8 mouse cellular contexts compared by ENCODE assay signal in the genomic region with DNA sequence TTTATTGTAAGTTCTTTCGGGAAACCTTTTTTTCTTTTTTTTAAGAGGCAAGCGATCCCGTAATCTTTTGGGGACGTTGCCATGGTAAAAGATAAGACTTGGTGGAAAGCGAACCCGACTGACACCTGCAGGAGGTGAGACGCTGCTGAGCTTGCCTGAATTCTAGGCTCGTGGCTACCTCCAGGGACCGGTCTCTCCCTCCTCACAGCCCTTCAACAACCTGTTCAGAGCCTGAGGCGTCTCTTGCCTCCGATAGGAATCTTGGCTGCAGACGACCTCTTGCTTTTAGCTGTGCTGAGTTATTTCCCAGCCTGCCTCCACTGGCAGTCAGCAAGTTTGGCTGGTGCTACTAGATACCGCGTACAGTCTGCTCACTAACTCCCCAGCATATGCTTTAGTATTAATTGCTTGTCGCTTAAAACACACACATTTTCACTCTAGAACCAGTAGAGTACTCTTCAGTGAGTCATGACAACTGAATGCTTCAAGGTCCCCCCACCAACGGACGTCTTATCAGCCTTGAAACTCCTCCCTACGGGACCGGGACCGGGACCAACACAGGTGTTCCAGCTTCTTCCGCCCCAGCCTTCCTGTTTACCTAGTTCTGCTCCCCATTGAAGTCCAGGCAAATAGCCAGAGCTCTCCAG. TPM values are rescaled to one million over a fixed set of nuclear protein-coding genes. Genes with fewer than 3 reads are reported as not detected.
DNase-seq lines count a peak whose midpoint lies in the region; ATAC-seq and TF ChIP-seq lines count a peak whose summit lies in the region.

No protein-coding gene starts in this region.

- TF ChIP-seq CTCF in gastrocnemius, adult 2 months (IDR thresholded peaks at IDR 0.05): no peak

- 0 out of 2 replicates have a peak, but pooled peaks have one; percentile 11 for ATAC-seq in heart, embryonic 11.5 days (replicated peaks; ENCODE audit: insufficient number of reproducible peaks, low FRiP score, low TSS enrichment)
- ATAC-seq in kidney, embryonic 15.5 days (replicated peaks; ENCODE audit: low FRiP score): peak; percentile 27; the same call in 1 of the 2 replicates
- peak; percentile 5; the same call in 1 of the 2 replicates for ATAC-seq in limb, embryonic 14.5 days (ENCODE audit: low FRiP score, low read depth)
- ATAC-seq in midbrain, embryonic 16.5 days: peak; percentile 65

- H3K9me3 ChIP-seq in heart, embryonic 11.5 days (replicated peaks; ENCODE audit: control insufficient read depth, low read length): no peaks in the 10 kb centered on the region
- H3K9me3 ChIP-seq in kidney, embryonic 15.5 days (replicated peaks): no peaks in the 10 kb centered on the region
- no peaks in the 10 kb centered on the region for H3K9me3 ChIP-seq in limb, embryonic 14.5 days (ENCODE audit: control insufficient read depth, low read length)
- H3K9me3 ChIP-seq in midbrain, embryonic 16.5 days (replicated peaks; ENCODE audit: control insufficient read depth, low read length, poor library complexity, severe bottlenecking): no peaks in the 10 kb centered on the region

- intact Hi-C loops in gastrocnemius, adult 2 months (cut with DNase I): no loop called here
- intact Hi-C loops in gastrocnemius, postnatal 36 days (cut with DNase I): no loop called here

- peak overlapping the region; percentile 96; the same call in 1 of the 2 replicates for H3K9ac ChIP-seq in heart, embryonic 11.5 days (ENCODE audit: low read depth, low read length)
- H3K9ac ChIP-seq in kidney, embryonic 15.5 days: peak overlapping the region; percentile 97
- H3K9ac ChIP-seq in limb, embryonic 14.5 days (ENCODE audit: low read depth, low read length, severe bottlenecking): peak overlapping the region; percentile 98
- H3K9ac ChIP-seq in midbrain, embryonic 16.5 days (ENCODE audit: low read depth, low read length): peak overlapping the region; percentile 100

- TF ChIP-seq POLR2A in limb, embryonic 14.5 days (IDR thresholded peaks at IDR 0.05; ENCODE audit: borderline replicate concordance, extremely low read depth, insufficient read depth, insufficient read length): no peak

- peaks cover 15% of the 10 kb centered on the region for H3K4me1 ChIP-seq in heart, embryonic 11.5 days (ENCODE audit: control insufficient read depth, insufficient read depth, low read length)
- peaks cover 38% of the 10 kb centered on the region for H3K4me1 ChIP-seq in kidney, embryonic 15.5 days
- H3K4me1 ChIP-seq in limb, embryonic 14.5 days (ENCODE audit: control insufficient read depth, insufficient read depth, low read length): peaks cover 20% of the 10 kb centered on the region
- peaks cover 24% of the 10 kb centered on the region for H3K4me1 ChIP-seq in midbrain, embryonic 16.5 days (ENCODE audit: control insufficient read depth, insufficient read depth, low read length)

- peak overlapping the region; percentile 96 for H3K4me2 ChIP-seq in heart, embryonic 11.5 days
- peak overlapping the region; percentile 88 for H3K4me2 ChIP-seq in kidney, embryonic 15.5 days
- peak overlapping the region; percentile 85 for H3K4me2 ChIP-seq in limb, embryonic 14.5 days (replicated peaks; ENCODE audit: low read depth, low read length, severe bottlenecking)
- peak overlapping the region; percentile 87 for H3K4me2 ChIP-seq in midbrain, embryonic 16.5 days (ENCODE audit: low read length)

- no peaks in the 10 kb centered on the region for H3K27me3 ChIP-seq in heart, embryonic 11.5 days (ENCODE audit: control insufficient read depth, insufficient read depth, low read length)
- H3K27me3 ChIP-seq in kidney, embryonic 15.5 days: no peaks in the 10 kb centered on the region
- H3K27me3 ChIP-seq in limb, embryonic 14.5 days (ENCODE audit: control insufficient read depth, insufficient read depth, low read length): no peaks in the 10 kb centered on the region
- H3K27me3 ChIP-seq in midbrain, embryonic 16.5 days (ENCODE audit: control insufficient read depth, insufficient read depth, low read depth, low read length): no peaks in the 10 kb centered on the region

- peak; percentile 42 for DNase-seq in gastrocnemius, adult 2 months
- DNase-seq in gastrocnemius, postnatal 36 days: no peak
- DNase-seq in embryo, embryonic 11 days: peak; percentile 61
- DNase-seq in limb, embryonic 14.5 days (ENCODE audit: low spot score): peak; percentile 65
- peak; percentile 47 for DNase-seq in testis, postnatal 10 days (ENCODE audit: low spot score)

- no peaks in the 10 kb centered on the region for H3K36me3 ChIP-seq in heart, embryonic 11.5 days (ENCODE audit: control insufficient read depth, insufficient read depth, low read length)
- no peaks in the 10 kb centered on the region for H3K36me3 ChIP-seq in kidney, embryonic 15.5 days
- H3K36me3 ChIP-seq in limb, embryonic 14.5 days (ENCODE audit: control insufficient read depth, insufficient read depth, low read length): no peaks in the 10 kb centered on the region
- H3K36me3 ChIP-seq in midbrain, embryonic 16.5 days (ENCODE audit: control insufficient read depth, insufficient read depth, low read length): no peaks in the 10 kb centered on the region

- peak overlapping the region; percentile 91 for H3K4me3 ChIP-seq in gastrocnemius, adult 2 months
- H3K4me3 ChIP-seq in heart, embryonic 11.5 days (ENCODE audit: low read depth, low read length): peak overlapping the region; percentile 88
- H3K4me3 ChIP-seq in kidney, embryonic 15.5 days (replicated peaks): peak overlapping the region; percentile 97
- peak overlapping the region; percentile 81 for H3K4me3 ChIP-seq in limb, embryonic 14.5 days (replicated peaks; ENCODE audit: low read length)
- peak overlapping the region; percentile 97 for H3K4me3 ChIP-seq in midbrain, embryonic 16.5 days (ENCODE audit: low read depth, low read length)

- H3K27ac ChIP-seq in gastrocnemius, adult 2 months: peak overlapping the region; percentile 90
- H3K27ac ChIP-seq in heart, embryonic 11.5 days (ENCODE audit: low read depth, low read length): peak overlapping the region; percentile 91
- H3K27ac ChIP-seq in kidney, embryonic 15.5 days: peak overlapping the region; percentile 98
- H3K27ac ChIP-seq in limb, embryonic 14.5 days (replicated peaks; ENCODE audit: low read depth, low read length): peak overlapping the region; percentile 97
- peak overlapping the region; percentile 100 for H3K27ac ChIP-seq in midbrain, embryonic 16.5 days (ENCODE audit: low read length)

- under 1% methylated on average over 21 of the region's 21 CpGs for WGBS in heart, embryonic 11.5 days (ENCODE audit: insufficient replicate concordance)
- WGBS in kidney, embryonic 15.5 days: under 1% methylated on average over 21 of the region's 21 CpGs
- WGBS in limb, embryonic 14.5 days: under 1% methylated on average over 21 of the region's 21 CpGs
- under 1% methylated on average over 21 of the region's 21 CpGs for WGBS in midbrain, embryonic 16.5 days

RNA-seq across cellular contexts. Expression of a gene that starts 0.9 kb away (rescaled TPM):
- total RNA-seq in gastrocnemius, adult 2 months (2021): 1 to 10 TPM; 3.6 to 6.9 TPM
- total RNA-seq in gastrocnemius, postnatal 36 days (2021): 1 to 10 TPM; 3.4 to 6.0 TPM
- polyA plus RNA-seq in heart, embryonic 11.5 days (2014; fragmentation: Nextera tagmentation; extraction: Ambion mirVana): 26.6 and 35.1 TPM in 2 replicates
- polyA plus RNA-seq in kidney, embryonic 15.5 days (2015; fragmentation: Nextera tagmentation; extraction: Ambion mirVana): 46.7 and 53.7 TPM in 2 replicates
- 76.1 and 80.4 TPM in 2 replicates for polyA plus RNA-seq in limb, embryonic 14.5 days (2012; rRNA removed)
- polyA plus RNA-seq in limb, embryonic 14.5 days (2014; fragmentation: Nextera tagmentation; extraction: Ambion mirVana): 47.5 and 56.2 TPM in 2 replicates
- 257 and 294 TPM in 2 replicates for polyA plus RNA-seq in midbrain, embryonic 16.5 days (2015; fragmentation: Nextera tagmentation; extraction: Ambion mirVana)

Comparison
In these comparisons a context has a peak if more than half of its experiments do, and no peak if none do; other contexts are left out.
1. DNase-seq: peak in gastrocnemius, adult 2 months (single experiment), embryo, embryonic 11 days (single experiment), limb, embryonic 14.5 days (single experiment) and testis, postnatal 10 days (single experiment); none in gastrocnemius, postnatal 36 days (0 of 2).
2. ATAC-seq: peak in every context shown above with its lines; median percentile 65 in midbrain, embryonic 16.5 days; 27 in kidney, embryonic 15.5 days; 11 in heart, embryonic 11.5 days; 5 in limb, embryonic 14.5 days.
3. Peak in every context shown above with its lines, with median percentiles within 50 percentile points of each other: H3K27ac ChIP-seq, H3K4me3 ChIP-seq, H3K4me2 ChIP-seq and H3K9ac ChIP-seq.